Mouse (Mus musculus) liver, postnatal 0 days (tissue): ENCODE measurements around the gene Stmnd1.

ENCODE experiments used
- CTCF ChIP-seq: sonication (generic); IDR thresholded peaks from 2 replicates; pipeline ENCODE4 v1.5.1; 2016; ENCODE audit warnings: antibody characterized with exemption, low read depth
- EP300 ChIP-seq: IDR thresholded peaks from 2 replicates; pipeline ENCODE4 v1.6.1; 2016; ENCODE audit warnings: antibody characterized with exemption, low read depth, mild to moderate bottlenecking

GRCm38 (mm10) chr13:46272811-46273452 is 589 bp upstream of the Stmnd1 start:
- TF ChIP-seq CTCF (no peak), EP300 (no peak)
